Mouse (Mus musculus) forebrain, embryonic 12.5 days (tissue): ENCODE results near the gene Sgpp2. TPM values are rescaled to one million over a fixed set of nuclear protein-coding genes. Genes with fewer than 3 reads are reported as not detected.

Source experiments
- ATAC-seq: fragments of 200-750 bp; cut with Nextera tagmentation; 2 replicates; pipeline ENCODE4 v1.8.0; 2017; ENCODE audit warnings: moderate TSS enrichment; ENCODE audit not compliant: low FRiP score
- H3K27ac ChIP-seq: fragments of 300-500 bp; sonication (generic); 2 replicates; pipeline ENCODE4 v1.5.1; 2016; ENCODE audit warnings: mild to moderate bottlenecking
- H3K27me3 ChIP-seq: fragments of 300-500 bp; sonication (generic); 2 replicates; pipeline ENCODE4 v1.6.1; 2016; ENCODE audit warnings: mild to moderate bottlenecking
- H3K36me3 ChIP-seq: fragments of 300-500 bp; sonication (generic); replicated peaks from 2 replicates; pipeline ENCODE4 v1.6.1; 2016; ENCODE audit warnings: mild to moderate bottlenecking
- H3K4me1 ChIP-seq: fragments of 300-500 bp; sonication (generic); 2 replicates; pipeline ENCODE4 v1.6.1; 2016
- H3K4me2 ChIP-seq: fragments of 300-500 bp; sonication (generic); 2 replicates; pipeline ENCODE4 v1.6.1; 2016; ENCODE audit warnings: mild to moderate bottlenecking, moderate library complexity
- H3K4me3 ChIP-seq: fragments of 300-500 bp; sonication (generic); replicated peaks from 2 replicates; pipeline ENCODE4 v1.5.1; 2016; ENCODE audit warnings: mild to moderate bottlenecking
- H3K9ac ChIP-seq: fragments of 300-500 bp; sonication (generic); 2 replicates; pipeline ENCODE4 v1.6.1; 2016; ENCODE audit warnings: mild to moderate bottlenecking
- H3K9me3 ChIP-seq: fragments of 300-500 bp; sonication (generic); 2 replicates; pipeline ENCODE4 v1.6.1; 2016
- whole genome bisulfite sequencing: fragments of 180-500 bp; shearing (Covaris S2); methylation state at CpG from one replicate; pipeline ENCODE4 v1.1.7; 2016; 5-methylcytosine and 5-hydroxymethylcytosine counted together
- polyA plus RNA-seq: library from polyadenylated mRNA; unstranded; fragments of >200 nt; fragmentation: Nextera tagmentation; extraction: Ambion mirVana; gene quantifications from 2 replicates; pipeline ENCODE4 v1.2.1, GENCODE M21; 2016

Gene Sgpp2
- polyA plus RNA-seq, 1 experiment from 2014 or later = 1.5 TPM

DNA sequence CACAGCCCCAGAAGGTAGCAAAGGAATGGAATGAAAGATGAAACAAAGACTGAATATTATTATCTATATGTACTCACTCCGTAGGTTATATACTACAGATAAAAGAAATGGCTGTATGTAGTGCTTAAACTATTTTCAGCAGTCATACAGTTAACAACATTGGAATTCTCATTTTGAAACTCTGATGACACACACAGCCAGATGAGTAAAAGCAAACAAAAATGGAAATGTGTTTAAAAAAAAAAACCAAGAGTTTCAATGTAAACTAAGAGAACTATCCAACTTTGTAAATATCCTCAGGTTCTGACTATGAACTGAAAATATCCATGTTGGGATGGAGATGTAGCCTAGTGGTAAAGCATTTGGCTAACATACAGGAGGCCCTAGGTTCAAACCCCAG is 126.3 kb downstream of the Sgpp2 start:
- H3K4me3 ChIP-seq = no peak overlapping the region
- no peak overlapping the region for H3K27ac ChIP-seq
- H3K9me3 ChIP-seq = no peaks in the 10 kb centered on the region
- H3K36me3 ChIP-seq = peaks cover 16% of the 10 kb centered on the region; the same call in 1 of the 2 replicates
- H3K4me2 ChIP-seq = no peak overlapping the region
- no peaks in the 10 kb centered on the region; the same call in 1 of the 2 replicates for H3K4me1 ChIP-seq
- 0 out of 2 replicates have a peak, but pooled peaks cover 2% of the 10 kb centered on the region for H3K27me3 ChIP-seq
- ATAC-seq = no peak
- H3K9ac ChIP-seq = no peak overlapping the region
- WGBS = 97% methylated on average over 1 of the region's 1 CpGs

DNA sequence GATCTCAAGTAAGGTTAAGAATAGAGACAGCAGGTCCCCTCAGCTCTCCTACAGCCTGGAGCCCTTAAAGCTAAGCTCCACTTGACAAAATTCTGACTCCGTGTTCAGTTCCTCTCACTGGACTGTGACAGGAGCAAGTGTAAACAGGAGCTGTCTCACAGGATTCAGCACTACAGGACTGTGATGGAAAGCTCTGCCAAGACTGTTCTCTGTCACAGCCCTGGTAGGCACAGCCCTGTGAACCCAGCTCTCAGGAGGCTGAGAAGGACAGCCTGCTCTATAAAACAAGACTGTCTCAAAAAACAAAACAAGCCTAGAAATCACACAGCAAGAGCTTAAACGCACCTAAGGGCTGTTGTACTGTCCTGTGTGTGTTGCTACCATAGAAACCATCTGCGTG is 127.0 kb downstream of the Sgpp2 start:
- Histone ChIP-seq H3K9ac (no peak overlapping the region), H3K4me1 (no peaks in the 10 kb centered on the region), H3K27me3 (no peaks in the 10 kb centered on the region), H3K36me3 (peaks cover 17% of the 10 kb centered on the region), H3K9me3 (no peaks in the 10 kb centered on the region), H3K4me3 (no peak overlapping the region), H3K4me2 (no peak overlapping the region), H3K27ac (no peak overlapping the region)
- no peak for ATAC-seq
- WGBS = 79% methylated on average over 3 of the region's 3 CpGs

DNA sequence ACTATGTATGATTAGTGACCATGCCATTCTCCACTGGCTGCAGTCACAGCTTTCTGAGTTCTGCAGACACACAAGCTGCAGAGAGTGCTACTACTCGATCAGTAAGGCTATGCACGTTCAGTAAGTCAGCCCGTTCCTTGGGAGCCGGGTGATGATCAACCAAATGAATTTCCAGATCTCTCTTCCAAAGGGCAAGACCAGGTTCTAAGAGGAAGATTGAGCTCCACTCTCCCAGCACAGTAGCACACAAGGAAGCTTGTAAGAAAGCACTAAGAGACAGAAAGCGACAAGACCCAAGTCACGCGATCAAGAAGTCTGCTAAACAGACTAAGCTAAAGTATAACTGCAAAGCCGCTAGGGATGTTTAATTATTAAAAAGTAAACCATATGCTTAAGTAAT is 130.6 kb downstream of the Sgpp2 start:
- H3K9me3 ChIP-seq = no peaks in the 10 kb centered on the region
- H3K9ac ChIP-seq = no peak overlapping the region
- WGBS = 94% methylated on average over 8 of the region's 8 CpGs
- peaks cover 34% of the 10 kb centered on the region for H3K36me3 ChIP-seq
- no peak overlapping the region for H3K4me2 ChIP-seq
- no peaks in the 10 kb centered on the region for H3K4me1 ChIP-seq
- H3K27me3 ChIP-seq = no peaks in the 10 kb centered on the region
- no peak overlapping the region for H3K4me3 ChIP-seq
- no peak overlapping the region for H3K27ac ChIP-seq
- ATAC-seq = no peak

DNA sequence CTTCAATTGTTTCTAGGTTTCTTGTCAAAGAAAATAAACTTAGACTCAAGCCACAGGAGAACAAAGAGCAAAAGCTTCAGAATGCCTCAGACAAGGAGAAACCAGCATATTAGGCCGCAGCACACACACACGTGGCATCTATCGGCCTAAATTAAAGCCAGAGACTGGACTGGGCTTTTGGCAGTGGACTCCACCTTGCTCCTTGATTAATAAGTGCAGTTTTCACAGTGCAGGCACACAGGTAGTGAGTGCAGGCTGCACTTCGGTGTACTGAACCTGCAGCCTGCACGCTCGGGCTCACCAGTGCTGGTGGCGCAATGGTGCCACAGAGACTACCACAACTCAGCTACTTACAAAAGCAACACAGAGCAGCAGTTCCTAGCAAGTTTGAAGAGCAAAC is 132.9 kb downstream of the Sgpp2 start:
- 88% methylated on average over 7 of the region's 7 CpGs for WGBS
- Histone ChIP-seq H3K4me2 (no peak overlapping the region), H3K9me3 (no peaks in the 10 kb centered on the region), H3K36me3 (peaks cover 34% of the 10 kb centered on the region), H3K9ac (no peak overlapping the region), H3K4me1 (no peaks in the 10 kb centered on the region), H3K27ac (no peak overlapping the region), H3K4me3 (no peak overlapping the region), H3K27me3 (no peaks in the 10 kb centered on the region)
- no peak for ATAC-seq

DNA sequence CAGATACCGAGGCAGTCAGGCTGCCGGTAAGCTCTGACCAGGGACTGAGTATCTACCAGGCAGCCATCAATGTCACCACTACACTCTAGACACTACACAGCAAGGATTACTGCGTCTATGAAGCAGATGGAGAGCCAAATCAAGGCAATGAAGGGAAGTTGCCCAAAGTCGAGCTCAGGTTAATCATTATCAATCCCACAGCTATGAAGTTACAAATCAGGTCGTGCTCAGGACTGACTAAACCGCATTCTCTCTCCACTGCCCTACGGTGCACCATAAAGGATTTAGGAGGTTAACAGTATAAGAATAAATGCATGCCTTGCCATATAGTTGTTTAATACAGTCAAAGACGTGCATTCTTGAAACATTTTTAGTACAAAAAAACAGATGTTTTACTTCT is 136.1 kb downstream of the Sgpp2 start:
- no peak overlapping the region for H3K9ac ChIP-seq
- no peak overlapping the region for H3K4me2 ChIP-seq
- no peak overlapping the region for H3K4me3 ChIP-seq
- no peak for ATAC-seq
- WGBS = 92% methylated on average over 8 of the region's 8 CpGs
- no peaks in the 10 kb centered on the region for H3K9me3 ChIP-seq
- peaks cover 3% of the 10 kb centered on the region; the same call in 1 of the 2 replicates for H3K4me1 ChIP-seq
- H3K36me3 ChIP-seq = peaks cover 41% of the 10 kb centered on the region
- H3K27ac ChIP-seq = no peak overlapping the region
- H3K27me3 ChIP-seq = no peaks in the 10 kb centered on the region

DNA sequence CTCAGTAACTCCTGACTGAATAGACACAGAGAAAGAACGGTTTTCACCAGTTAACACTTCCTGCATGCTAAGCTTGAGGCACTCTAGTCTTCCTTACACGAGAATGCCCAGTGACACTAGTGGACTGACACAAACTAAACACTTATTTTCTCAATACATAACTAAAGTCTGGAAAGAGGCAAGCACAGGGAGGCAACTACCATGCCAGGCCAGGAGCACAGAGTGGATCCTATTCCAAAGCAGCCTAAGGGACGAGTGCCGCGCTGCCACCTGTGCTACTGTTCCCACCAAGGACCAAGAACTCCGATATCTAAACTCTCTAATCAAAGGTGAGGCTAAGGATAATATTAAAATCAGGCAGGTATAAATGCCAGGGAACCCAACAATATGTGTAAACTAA is 136.6 kb downstream of the Sgpp2 start:
- Histone ChIP-seq H3K9ac (no peak overlapping the region), H3K36me3 (peaks cover 45% of the 10 kb centered on the region), H3K4me2 (no peak overlapping the region), H3K27me3 (no peaks in the 10 kb centered on the region), H3K9me3 (no peaks in the 10 kb centered on the region), H3K4me3 (no peak overlapping the region), H3K4me1 (peaks cover 3% of the 10 kb centered on the region; the same call in 1 of the 2 replicates), H3K27ac (no peak overlapping the region)
- ATAC-seq = no peak
- 95% methylated on average over 6 of the region's 6 CpGs for WGBS

DNA sequence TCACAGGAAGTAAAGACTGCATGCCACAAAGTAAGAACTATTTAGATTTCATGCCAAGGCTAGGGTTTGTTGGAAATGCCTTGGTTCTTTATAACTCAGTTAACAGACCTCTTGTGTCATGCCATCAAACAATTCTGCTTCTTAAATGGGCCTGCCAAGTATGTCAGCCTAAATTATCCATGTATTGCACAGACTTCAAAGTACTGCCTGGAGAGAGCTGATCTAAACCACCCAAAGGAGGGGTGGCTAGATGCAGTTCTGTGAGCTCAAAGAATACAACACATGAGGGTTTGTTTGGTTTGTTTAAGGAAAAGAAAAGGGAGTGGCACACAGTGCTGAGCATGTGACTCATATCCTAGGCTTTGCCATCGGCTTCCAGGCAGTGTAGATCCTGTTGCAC is 137.9 kb downstream of the Sgpp2 start:
- Histone ChIP-seq H3K9ac (no peak overlapping the region), H3K36me3 (peaks cover 51% of the 10 kb centered on the region), H3K4me1 (peaks cover 3% of the 10 kb centered on the region; the same call in 1 of the 2 replicates), H3K4me3 (no peak overlapping the region), H3K4me2 (no peak overlapping the region), H3K27me3 (no peaks in the 10 kb centered on the region), H3K27ac (no peak overlapping the region), H3K9me3 (no peaks in the 10 kb centered on the region)
- ATAC-seq = peak; percentile 55; the same call in 1 of the 2 replicates
- 57% methylated on average over 1 of the region's 1 CpGs for WGBS

DNA sequence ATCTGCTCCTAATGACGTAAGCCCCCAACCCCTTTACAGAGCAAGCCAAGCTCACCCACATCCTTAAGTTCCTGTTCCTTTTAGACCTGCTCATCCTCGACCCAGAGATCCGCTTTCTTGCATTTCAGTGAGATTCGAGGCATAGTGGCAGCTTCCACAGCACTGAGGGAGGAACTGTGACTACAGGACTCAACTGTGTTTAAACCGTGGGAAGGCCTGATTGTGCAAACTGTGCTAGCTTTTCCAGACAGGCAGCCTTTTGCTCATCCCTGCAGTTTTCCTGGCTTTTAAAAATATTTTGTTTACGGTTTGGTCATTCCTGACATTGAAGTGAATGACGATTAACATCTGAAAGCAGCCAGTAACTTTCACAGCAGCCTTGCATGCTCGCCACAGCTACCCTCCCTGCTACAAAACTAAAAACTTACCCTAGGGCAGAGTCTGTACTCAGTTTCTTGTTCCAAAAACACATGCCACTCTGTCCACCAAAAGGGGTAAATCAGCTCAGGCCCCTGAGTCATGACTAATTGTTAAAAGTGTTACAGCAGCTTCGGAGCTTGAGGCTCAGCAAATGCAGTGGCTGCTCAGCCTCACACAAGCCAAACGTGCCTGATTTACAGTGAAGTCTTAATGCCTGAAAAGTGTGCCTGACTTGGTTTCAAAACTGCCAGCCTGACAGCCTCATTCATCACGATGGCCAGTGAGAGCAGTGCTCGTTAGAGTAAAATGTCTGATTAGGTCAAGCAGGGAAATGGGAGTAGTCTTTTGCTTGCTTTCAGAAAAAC is 141.1 kb downstream of the Sgpp2 start:
- Histone ChIP-seq H3K4me2 (no peak overlapping the region), H3K27ac (peak overlapping the region; percentile 10; the same call in 1 of the 2 replicates), H3K4me3 (no peak overlapping the region), H3K36me3 (peaks cover 50% of the 10 kb centered on the region), H3K9me3 (no peaks in the 10 kb centered on the region), H3K4me1 (peaks cover 3% of the 10 kb centered on the region; the same call in 1 of the 2 replicates), H3K27me3 (no peaks in the 10 kb centered on the region), H3K9ac (no peak overlapping the region)
- ATAC-seq = no peak
- 67% methylated on average over 12 of the region's 12 CpGs for WGBS

DNA sequence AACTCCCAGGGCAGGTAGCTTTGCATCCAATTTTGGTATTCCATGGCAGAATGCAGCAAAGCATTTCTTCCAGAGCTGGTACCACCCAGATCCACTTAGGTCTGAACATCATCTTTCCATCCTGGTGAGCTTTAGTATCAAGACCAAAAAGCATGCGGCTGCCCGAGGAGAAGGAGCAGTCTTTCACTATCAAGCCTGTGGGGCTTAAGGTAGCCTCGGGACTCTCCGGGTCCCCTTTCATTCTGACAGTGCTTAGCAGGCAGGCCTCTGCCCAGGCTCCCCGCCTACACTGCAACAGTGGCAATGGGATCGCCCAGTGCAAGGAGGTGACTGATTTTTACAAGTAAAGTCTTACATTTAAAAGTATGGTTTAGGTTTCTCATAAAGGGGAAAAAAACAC is 142.4 kb downstream of the Sgpp2 start:
- Histone ChIP-seq H3K4me1 (peaks cover 3% of the 10 kb centered on the region; the same call in 1 of the 2 replicates), H3K4me3 (no peak overlapping the region), H3K9me3 (no peaks in the 10 kb centered on the region), H3K36me3 (peaks cover 52% of the 10 kb centered on the region), H3K4me2 (no peak overlapping the region), H3K27ac (no peak overlapping the region), H3K27me3 (no peaks in the 10 kb centered on the region), H3K9ac (no peak overlapping the region)
- no peak for ATAC-seq
- 82% methylated on average over 6 of the region's 6 CpGs for WGBS

DNA sequence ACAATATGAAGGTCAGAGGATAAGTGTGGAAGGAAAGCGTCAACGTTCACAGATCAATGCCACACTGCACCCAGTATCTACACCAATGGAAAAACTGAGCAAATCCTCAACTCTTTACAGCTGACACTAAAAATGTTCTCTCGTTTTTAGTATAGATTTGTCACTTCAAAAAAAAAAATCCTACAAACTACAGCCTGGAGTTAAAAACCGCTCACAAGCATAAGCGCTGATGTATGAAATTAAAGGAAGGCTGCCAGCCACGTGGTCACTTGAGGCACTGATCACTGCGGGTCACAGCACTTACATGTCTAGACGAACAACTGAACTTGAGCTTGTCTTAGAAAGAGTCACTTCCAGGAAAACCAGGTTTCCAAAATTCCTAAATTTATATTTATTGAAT is 143.7 kb downstream of the Sgpp2 start:
- ATAC-seq = no peak
- WGBS = 92% methylated on average over 8 of the region's 8 CpGs
- no peaks in the 10 kb centered on the region for H3K4me1 ChIP-seq
- no peak overlapping the region for H3K4me3 ChIP-seq
- no peak overlapping the region for H3K27ac ChIP-seq
- H3K9ac ChIP-seq = no peak overlapping the region
- peaks cover 55% of the 10 kb centered on the region for H3K36me3 ChIP-seq
- no peak overlapping the region for H3K4me2 ChIP-seq
- H3K9me3 ChIP-seq = no peaks in the 10 kb centered on the region
- no peaks in the 10 kb centered on the region for H3K27me3 ChIP-seq

DNA sequence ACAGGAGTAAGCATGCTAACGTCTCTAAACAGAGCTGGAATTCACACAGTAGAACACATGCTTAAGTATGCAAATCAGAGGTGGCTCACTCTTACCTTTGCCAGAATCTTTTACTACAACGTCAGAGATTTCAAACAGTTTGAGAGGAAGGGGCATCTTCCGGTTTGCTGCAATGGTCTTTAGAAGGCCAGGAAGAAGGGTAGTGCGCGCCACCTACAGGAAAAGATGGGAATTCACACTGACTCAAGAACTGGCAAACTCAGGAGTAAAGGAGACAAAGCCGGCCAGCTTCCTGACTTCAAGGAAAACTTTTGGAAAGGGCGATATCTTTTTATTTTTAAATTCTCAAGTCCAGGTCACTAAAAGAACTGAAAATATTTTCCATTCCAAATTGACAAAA is 144.5 kb downstream of the Sgpp2 start:
- Histone ChIP-seq H3K4me2 (no peak overlapping the region), H3K36me3 (peaks cover 54% of the 10 kb centered on the region), H3K4me1 (no peaks in the 10 kb centered on the region), H3K27me3 (no peaks in the 10 kb centered on the region), H3K9me3 (no peaks in the 10 kb centered on the region), H3K4me3 (no peak overlapping the region), H3K27ac (no peak overlapping the region), H3K9ac (no peak overlapping the region)
- no peak for ATAC-seq
- 29% methylated on average over 7 of the region's 7 CpGs for WGBS
